Mouse (Mus musculus): ENCODE results near the gene Hells. TPM values are rescaled to one million over a fixed set of nuclear protein-coding genes. Genes with fewer than 3 reads are reported as not detected.

The Hells gene
- polyA plus RNA-seq, 1 experiment from 2014 or later: 18.4 TPM

GRCm38 (mm10) chr19:38944590-38945307 is 14.0 kb downstream of the Hells start:
- no peaks in the 10 kb centered on the region for H3K9me3 ChIP-seq
- no peak for ATAC-seq
- H3K4me3 ChIP-seq (replicated peaks): no peak overlapping the region
- no peaks in the 10 kb centered on the region for H3K4me1 ChIP-seq (replicated peaks)
- no peak overlapping the region for H3K9ac ChIP-seq (replicated peaks)
- no peak overlapping the region for H3K27ac ChIP-seq
- H3K4me2 ChIP-seq (replicated peaks): no peak overlapping the region
- H3K27me3 ChIP-seq: no peaks in the 10 kb centered on the region
- 87% methylated on average over 2 of the region's 2 CpGs for WGBS
- peaks cover 15% of the 10 kb centered on the region; the same call in 1 of the 2 replicates for H3K36me3 ChIP-seq

DNA sequence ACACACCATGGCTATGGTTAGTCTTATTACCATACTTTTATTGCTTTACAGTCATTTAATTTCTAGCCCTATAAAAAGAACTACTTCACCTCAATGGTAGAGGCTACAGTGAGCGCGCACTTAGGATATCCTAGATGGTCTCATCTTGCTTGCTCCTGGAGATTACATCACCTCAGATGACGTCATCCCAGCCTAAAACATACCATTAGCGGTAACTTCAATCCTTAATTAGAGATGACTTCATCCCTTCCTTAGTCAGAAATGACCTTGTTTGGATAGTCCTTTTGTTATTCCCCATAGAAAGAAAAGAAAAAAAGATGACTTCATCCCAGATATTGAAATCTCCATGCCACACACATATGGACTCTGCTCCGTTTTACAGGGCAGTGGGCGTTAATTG is 40.0 kb downstream of the Hells start:
- Histone ChIP-seq H3K4me2 (replicated peaks) (no peak overlapping the region), H3K27ac (no peak overlapping the region), H3K27me3 (no peaks in the 10 kb centered on the region), H3K9me3 (no peaks in the 10 kb centered on the region), H3K36me3 (0 out of 2 replicates have a peak, but pooled peaks cover 2% of the 10 kb centered on the region), H3K4me3 (replicated peaks) (no peak overlapping the region), H3K9ac (replicated peaks) (no peak overlapping the region), H3K4me1 (replicated peaks) (no peaks in the 10 kb centered on the region)
- no peak for ATAC-seq
- WGBS: 88% methylated on average over 6 of the region's 6 CpGs

DNA sequence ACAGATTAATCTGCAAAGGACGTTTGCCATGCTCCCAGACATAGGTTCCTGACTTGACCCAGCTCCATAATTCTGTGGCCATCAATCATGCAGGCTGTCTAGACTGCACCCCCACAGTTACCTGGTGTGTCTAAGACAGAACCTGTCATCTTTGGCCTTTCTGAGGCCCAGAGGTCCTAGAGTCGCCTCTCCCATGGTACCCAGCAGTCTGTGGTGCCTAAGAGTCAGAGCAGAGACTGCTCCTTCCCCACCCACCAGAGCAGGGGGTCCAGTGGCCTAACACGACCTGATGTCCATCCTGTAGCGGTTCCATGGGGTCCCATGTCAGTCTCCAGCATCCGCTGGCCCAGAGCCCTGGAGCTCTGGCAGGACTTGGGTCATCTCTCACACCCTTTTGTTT is 41.9 kb downstream of the Hells start:
- 0 out of 2 replicates have a peak, but pooled peaks cover 2% of the 10 kb centered on the region for H3K36me3 ChIP-seq
- H3K4me1 ChIP-seq (replicated peaks): no peaks in the 10 kb centered on the region
- WGBS: 81% methylated on average over 5 of the region's 5 CpGs
- ATAC-seq: no peak
- no peak overlapping the region for H3K27ac ChIP-seq
- H3K4me2 ChIP-seq (replicated peaks): no peak overlapping the region
- H3K27me3 ChIP-seq: no peaks in the 10 kb centered on the region
- no peak overlapping the region for H3K9ac ChIP-seq (replicated peaks)
- H3K9me3 ChIP-seq: no peaks in the 10 kb centered on the region
- H3K4me3 ChIP-seq (replicated peaks): no peak overlapping the region

DNA sequence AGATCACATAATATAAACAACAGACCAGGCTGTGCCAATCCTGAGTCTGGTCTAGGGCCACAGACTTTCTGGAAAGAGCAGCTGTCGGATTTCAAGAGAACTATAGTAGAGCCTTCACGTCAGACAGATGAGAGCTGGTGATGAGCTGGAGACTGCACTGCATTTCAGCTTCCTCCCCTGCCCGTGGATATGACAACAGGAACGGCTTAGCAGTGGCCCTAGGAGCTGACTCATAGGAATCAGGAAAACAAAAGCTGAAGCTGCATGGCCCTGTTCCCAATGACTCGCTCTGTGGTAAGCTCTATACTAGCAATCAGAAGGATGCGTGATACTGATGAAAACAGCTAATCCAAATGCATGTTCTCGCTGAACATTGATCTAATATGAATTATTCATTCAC is 43.0 kb downstream of the Hells start:
- no peak overlapping the region for H3K9ac ChIP-seq (replicated peaks)
- H3K27me3 ChIP-seq: no peaks in the 10 kb centered on the region
- 0 out of 2 replicates have a peak, but pooled peaks cover 2% of the 10 kb centered on the region for H3K36me3 ChIP-seq
- no peak overlapping the region for H3K4me3 ChIP-seq (replicated peaks)
- H3K27ac ChIP-seq: no peak overlapping the region
- H3K9me3 ChIP-seq: no peaks in the 10 kb centered on the region
- no peaks in the 10 kb centered on the region for H3K4me1 ChIP-seq (replicated peaks)
- ATAC-seq: 0 out of 2 replicates have a peak, but pooled peaks have one; percentile 48
- H3K4me2 ChIP-seq (replicated peaks): no peak overlapping the region
- WGBS: 63% methylated on average over 7 of the region's 7 CpGs

GRCm38 (mm10) chr19:38976269-38976668 is 45.6 kb downstream of the Hells start:
- ATAC-seq: no peak
- no peak overlapping the region for H3K4me2 ChIP-seq (replicated peaks)

DNA sequence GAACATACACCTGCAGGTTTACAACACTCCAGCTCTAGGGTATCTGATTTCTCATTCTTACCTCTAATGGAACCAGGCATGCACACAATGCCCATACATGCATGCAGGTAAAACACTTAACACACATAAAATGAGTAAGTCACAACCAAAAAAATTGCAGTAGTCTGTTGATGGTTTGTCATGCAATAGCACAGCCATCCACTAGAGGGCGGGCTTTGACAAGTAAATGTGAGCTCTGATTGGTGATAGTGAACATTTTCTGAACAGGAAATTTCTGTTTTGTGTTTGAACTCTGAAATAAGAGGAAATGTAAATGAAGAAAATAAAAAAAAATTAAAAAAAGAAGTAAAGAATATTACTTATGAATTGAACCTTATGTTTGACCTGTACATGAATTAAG is 51.3 kb downstream of the Hells start:
- Histone ChIP-seq H3K4me1 (replicated peaks) (no peaks in the 10 kb centered on the region), H3K4me3 (replicated peaks) (no peak overlapping the region), H3K36me3 (no peaks in the 10 kb centered on the region), H3K27ac (no peak overlapping the region), H3K4me2 (replicated peaks) (no peak overlapping the region), H3K9ac (replicated peaks) (no peak overlapping the region), H3K9me3 (no peaks in the 10 kb centered on the region), H3K27me3 (no peaks in the 10 kb centered on the region)
- 0% methylated on average over 1 of the region's 1 CpGs for WGBS
- ATAC-seq: no peak

More at GRCm38 (mm10) chr19:38976269-38976668, 45.6 kb downstream of the Hells start:
- no peaks in the 10 kb centered on the region for H3K4me1 ChIP-seq (replicated peaks)
- no peak overlapping the region for H3K27ac ChIP-seq
- 0 out of 2 replicates have a peak, but pooled peaks cover 2% of the 10 kb centered on the region for H3K36me3 ChIP-seq
- H3K4me3 ChIP-seq (replicated peaks): no peak overlapping the region
- H3K27me3 ChIP-seq: no peaks in the 10 kb centered on the region
- no peak overlapping the region for H3K9ac ChIP-seq (replicated peaks)
- no peaks in the 10 kb centered on the region for H3K9me3 ChIP-seq

DNA sequence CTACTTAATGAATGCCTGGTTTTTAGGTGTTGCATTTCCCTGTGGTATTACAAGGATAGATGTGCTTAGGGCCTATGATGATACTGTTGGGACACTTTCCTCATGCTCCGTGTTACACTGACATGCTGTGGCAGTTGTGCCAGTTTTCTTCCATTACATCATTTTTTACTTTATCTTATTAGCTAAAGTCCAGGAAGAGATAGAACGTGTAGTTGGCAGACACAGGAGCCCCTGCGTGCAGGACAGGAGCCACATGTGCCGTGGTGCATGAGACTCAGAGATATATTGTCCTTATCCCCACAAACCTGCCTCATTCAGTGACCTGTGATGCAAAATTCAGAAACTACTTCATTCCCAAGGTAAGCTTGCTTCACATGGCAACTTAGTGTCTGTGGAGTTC is 67.5 kb downstream of the Hells start:
- ATAC-seq: no peak
- Histone ChIP-seq H3K27ac (no peak overlapping the region), H3K27me3 (no peaks in the 10 kb centered on the region), H3K9ac (replicated peaks) (no peak overlapping the region), H3K4me1 (replicated peaks) (no peaks in the 10 kb centered on the region), H3K36me3 (no peaks in the 10 kb centered on the region), H3K9me3 (peaks cover 6% of the 10 kb centered on the region; the same call in 1 of the 2 replicates), H3K4me3 (replicated peaks) (no peak overlapping the region), H3K4me2 (replicated peaks) (no peak overlapping the region)
- WGBS: 87% methylated on average over 4 of the region's 4 CpGs

DNA sequence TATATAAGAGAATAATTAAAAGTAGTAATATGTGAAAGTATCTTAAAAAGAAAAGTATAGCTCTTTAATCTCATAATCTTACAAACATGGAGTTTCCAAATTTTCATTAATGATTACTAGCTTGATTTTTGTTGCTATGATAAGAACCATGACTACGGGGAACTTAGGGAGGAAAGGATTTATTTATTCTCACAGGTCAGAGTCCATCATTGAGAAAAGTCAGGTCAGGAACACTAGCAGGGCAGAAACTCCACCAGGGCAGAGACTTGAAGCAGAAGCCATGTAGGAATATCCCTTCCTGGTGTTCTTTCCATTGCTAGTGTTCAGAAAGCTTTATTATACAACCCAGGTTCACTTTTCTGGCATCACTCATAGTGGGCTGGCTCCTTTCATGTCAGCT is 68.0 kb downstream of the Hells start:
- no peak overlapping the region for H3K9ac ChIP-seq (replicated peaks)
- 0 out of 2 replicates have a peak, but pooled peaks cover 4% of the 10 kb centered on the region for H3K9me3 ChIP-seq
- no peaks in the 10 kb centered on the region for H3K36me3 ChIP-seq
- H3K27me3 ChIP-seq: no peaks in the 10 kb centered on the region
- no peak for ATAC-seq
- no peak overlapping the region for H3K4me3 ChIP-seq (replicated peaks)
- no peak overlapping the region for H3K27ac ChIP-seq
- no peaks in the 10 kb centered on the region for H3K4me1 ChIP-seq (replicated peaks)
- no peak overlapping the region for H3K4me2 ChIP-seq (replicated peaks)
- WGBS: 95% methylated on average over 1 of the region's 1 CpGs

DNA sequence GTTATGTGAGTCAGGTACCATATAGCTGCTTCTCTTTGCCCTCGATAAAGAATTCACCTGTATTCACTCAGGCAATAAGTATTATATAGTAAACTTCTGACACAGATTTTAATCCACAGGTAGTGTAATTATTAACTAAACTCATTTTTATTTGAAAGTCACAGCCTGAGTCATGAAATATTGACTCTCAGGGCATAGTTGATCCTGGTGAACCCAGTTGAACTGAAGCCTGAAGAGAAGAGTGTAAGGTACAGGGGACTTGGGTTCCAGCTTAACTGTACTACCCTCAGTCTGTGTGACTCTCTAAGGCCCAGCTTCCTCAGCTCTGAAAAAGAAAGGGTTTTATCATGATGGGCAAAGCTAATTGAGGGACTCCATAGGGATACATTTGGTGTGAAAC is 74.4 kb downstream of the Hells start:
- Histone ChIP-seq H3K27ac (no peak overlapping the region), H3K4me2 (replicated peaks) (no peak overlapping the region), H3K4me3 (replicated peaks) (no peak overlapping the region), H3K9me3 (no peaks in the 10 kb centered on the region), H3K27me3 (no peaks in the 10 kb centered on the region), H3K4me1 (replicated peaks) (no peaks in the 10 kb centered on the region), H3K36me3 (no peaks in the 10 kb centered on the region), H3K9ac (replicated peaks) (no peak overlapping the region)
- no peak for ATAC-seq
- 87% methylated on average over 1 of the region's 1 CpGs for whole genome bisulfite sequencing

GRCm38 (mm10) chr19:39006715-39007114 is 76.0 kb downstream of the Hells start, which contains the start of gene Cyp2c55:
TSS of gene Cyp2c55 (plus strand) at chr19:39007019.
- Histone ChIP-seq H3K4me2 (replicated peaks) (no peak within 1 kb of the TSS), H3K9ac (replicated peaks) (no peak within 1 kb of the TSS), H3K9me3 (no peaks in the 10 kb centered on the region), H3K4me1 (replicated peaks) (no peaks in the 10 kb centered on the region), H3K36me3 (no peaks in the 10 kb centered on the region), H3K27ac (no peak within 1 kb of the TSS), H3K27me3 (no peaks in the 10 kb centered on the region), H3K4me3 (replicated peaks) (no peak within 1 kb of the TSS)
- ATAC-seq: no peak
